Mouse (Mus musculus) olfactory bulb, adult 2 months (tissue): Measurements from ENCODE around the gene 1700025G04Rik.

Experiments used
- CTCF ChIP-seq: fragments of 200-500 bp; IDR thresholded peaks from 2 replicates; pipeline ENCODE4 v1.5.1; 2012; ENCODE audit warnings: low read depth, mild to moderate bottlenecking, low read length, moderate library complexity; ENCODE audit not compliant: insufficient read depth
- POLR2A ChIP-seq: fragments of 200-500 bp; IDR thresholded peaks from 2 replicates; pipeline ENCODE4 v1.6.1; 2012; ENCODE audit warnings: mild to moderate bottlenecking, low read depth, low read length, moderate library complexity; ENCODE audit not compliant: insufficient read depth

- TF ChIP-seq CTCF (no peak), POLR2A (no peak)
Measured at GRCm38 (mm10) chr1:151939510-151939909, 150.4 kb downstream of the 1700025G04Rik start.
